Mouse (Mus musculus) monocyte, adult 2 months (primary cell): ENCODE data around the gene Igfbp7.

Source experiments
- DNase-seq, 2 experiments: peaks; one replicate each; pipeline ENCODE4 v3.0.0; 2022; ENCODE audit warnings: low spot score in 2 of 2, low read depth in 1 of 2

Igfbp7 gene

DNA sequence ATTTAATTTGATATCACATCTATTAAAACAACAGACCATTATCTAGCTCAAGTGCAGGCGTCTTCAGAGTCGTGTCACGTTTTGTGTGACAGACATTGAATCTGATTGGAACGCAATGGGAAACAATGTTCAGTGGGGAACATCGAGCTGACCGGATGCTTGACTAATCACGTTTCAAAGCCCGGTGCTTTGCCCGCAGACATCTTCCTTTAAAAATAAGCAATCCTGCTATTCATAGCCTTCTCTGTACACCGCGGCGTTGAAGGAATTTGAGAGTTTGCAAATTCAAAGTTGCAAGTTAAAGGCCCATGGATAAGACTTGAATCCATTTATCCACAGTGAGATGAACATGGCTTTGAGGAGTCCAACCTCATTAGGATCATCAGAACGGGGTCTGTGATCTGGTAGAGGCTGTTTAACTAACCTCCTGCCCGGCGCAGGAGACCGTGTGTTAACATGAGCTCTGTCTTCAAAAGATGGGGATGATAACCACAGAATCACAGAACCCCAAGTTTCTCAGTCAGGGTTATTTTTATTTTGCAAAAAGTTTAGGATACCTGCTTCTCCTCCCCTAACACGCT, 27.4 kb downstream of the Igfbp7 start:
- DNase-seq, result no peak

DNA sequence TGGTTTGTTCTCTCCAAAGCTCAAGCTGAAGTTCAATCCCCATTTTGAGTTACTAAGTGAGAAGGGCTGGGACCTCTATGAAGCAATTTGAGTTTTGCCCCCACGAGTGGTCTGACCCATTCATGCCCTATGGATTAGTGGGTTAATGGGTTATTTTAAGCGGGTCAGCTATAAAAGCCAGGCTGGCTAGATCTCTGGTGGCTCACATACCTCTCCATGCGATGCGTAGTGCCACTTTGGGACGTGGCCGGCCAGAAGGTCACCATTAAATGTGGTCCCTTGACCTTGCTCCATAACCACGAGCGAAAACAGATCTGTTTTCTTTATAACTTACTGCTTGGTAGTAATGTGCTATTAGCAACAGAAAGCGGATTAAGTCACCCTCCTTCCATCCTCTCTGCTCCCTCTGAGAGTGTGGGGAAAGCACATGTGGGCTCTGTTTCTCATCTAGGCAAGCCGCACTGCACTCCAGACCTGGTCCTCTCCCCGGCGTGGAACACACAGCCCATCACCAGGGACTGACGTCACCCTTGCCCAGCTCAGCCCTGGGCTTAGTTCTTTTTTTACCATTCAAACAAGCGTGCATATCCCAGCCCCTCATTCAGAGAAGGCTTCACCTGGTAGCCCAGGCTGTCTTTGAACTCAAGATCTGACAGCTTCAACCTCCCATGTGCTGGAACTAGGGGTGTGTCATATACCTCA, 28.3 kb downstream of the Igfbp7 start:
- no peak for DNase-seq

DNA sequence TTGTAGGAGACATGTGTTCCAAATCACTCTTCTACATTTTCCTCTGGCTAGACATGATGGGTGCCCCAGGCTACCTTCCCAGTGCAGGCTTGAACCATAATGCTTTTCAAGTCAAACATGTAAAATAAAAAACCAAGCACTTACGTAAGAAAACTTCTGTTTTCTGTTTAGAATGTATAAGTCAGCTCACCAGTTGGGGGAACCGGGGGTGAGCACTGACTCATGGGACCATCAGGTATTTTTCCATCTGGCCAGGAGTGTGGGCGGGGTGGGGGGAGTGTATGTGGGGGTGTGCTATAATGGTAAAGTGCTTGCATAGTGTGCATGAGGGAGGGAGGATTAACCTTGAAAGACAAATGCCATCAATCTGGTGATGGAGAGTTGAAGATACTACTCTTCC, 29.8 kb downstream of the Igfbp7 start:
- no peak for DNase-seq

DNA sequence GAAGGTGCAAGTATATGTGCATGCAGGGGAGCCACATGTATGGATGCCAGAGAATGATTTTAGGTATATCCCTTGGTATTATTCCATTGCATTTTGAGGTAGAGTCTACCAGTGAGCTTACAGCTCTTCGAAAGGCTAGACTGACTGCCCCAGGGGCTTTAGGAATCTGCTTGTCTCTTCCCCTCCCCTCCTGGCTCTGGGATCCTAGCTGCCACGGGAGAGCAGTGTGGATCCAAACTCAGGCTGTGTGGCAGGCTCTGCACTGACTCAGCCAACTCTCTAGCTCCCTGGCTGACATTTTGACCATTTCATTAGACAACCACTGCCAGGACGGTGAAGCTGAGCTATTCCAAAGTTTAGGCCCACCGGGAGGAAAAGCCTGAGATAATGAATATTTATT, 32.3 kb downstream of the Igfbp7 start:
- DNase-seq, result no peak

DNA sequence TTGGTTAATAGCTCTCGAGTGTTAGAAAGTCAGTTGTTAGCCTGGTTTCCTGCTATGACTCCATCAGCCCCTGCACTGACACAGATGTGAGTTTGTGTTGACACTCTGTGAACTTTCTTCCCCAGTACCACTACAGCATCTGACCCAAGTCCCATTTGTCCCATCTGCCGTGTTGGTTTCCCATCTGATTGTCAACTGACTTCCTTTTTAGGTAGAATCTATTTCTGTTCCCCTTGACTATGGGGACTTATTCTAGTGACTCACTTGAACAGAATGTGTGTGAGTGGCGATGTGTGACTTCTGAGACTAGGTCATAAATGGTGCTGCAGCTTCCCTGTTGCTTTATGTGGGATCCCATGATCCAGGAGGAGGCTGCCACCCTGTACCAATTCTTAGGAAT, 32.9 kb downstream of the Igfbp7 start:
- DNase-seq, result no peak

DNA sequence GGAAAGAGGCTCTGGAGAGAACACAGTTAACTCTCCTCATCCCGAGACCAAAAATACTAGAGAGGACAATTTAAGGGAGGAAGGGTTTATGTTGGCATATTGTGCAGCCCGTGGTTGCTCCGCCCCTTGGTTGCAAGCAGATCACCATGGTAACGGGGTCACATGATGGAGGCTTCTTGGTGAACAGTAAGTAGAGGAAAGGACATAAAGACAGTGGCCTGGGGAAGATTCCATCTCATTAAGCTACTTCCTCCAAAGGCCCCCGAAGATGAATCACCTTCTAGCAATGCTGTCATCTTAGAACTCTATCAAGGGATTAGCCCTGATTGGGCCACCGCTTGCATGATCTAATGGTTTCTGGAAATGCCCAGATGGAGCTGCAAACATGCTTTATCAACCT, 35.1 kb downstream of the Igfbp7 start:
- peak in 1 of 2 experiments; percentile 8 for DNase-seq

DNA sequence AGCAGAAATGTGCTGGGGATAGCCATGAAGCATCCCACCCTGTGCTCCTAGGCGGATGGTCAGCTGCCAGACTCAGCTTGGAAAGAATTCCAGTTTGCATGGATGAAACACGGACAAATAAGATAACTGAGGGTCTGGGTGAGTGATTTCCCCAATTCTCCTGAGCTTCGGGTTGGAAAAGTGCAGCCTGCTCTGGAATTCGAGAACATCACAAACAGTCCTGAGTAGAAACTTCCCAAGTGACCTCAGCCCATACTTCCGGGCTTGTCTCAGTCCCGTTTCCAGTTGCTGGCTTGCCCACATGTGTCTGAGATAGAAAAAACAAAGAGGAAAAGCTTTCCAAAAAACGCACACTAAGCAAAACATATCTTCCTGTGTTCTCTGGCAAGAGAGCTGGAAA, 35.6 kb downstream of the Igfbp7 start:
- no peak for DNase-seq

DNA sequence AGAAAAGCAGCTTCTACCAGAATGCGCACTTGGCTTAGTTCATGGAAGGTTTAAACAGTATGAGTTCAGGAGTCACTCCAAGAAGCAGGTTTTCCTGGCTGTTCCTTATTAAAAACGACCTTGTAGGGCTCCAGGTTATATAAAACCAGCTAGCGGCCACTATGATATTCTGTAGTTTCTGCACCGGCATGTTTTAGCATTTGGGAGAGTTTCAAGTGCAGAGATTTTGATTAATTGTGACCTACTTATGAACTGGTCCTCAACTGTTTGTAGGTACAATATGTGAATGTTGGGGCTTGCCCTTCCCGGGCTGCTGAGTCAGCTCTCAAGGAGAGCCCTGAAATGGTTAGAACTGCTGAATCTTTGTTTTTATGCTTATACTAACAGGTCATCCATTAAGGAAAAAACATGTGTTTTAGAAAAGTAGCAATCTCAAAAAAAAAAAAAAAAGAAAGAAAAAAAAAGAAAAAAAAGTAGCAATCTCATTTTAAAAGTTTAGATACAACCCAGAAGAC, 37.4 kb downstream of the Igfbp7 start:
- no peak for DNase-seq

DNA sequence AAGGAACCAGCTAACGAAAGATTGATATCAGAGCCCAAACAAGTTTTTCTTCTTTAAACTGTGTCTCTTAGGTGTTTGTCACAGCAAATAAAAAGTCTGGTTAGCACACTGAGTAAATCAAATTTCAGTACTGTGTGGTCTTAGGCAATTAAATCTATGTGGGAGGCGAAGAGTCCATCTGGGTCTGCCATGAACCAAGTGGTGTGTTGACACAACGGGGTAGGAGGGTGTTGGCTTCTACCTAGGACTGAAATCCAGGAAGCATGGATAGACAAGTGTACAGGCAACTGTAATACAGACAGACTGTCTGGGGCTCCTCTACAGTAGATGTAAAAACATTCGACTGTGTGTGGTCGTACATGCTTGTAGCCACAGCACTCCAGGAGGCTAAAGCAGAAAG, 38.4 kb downstream of the Igfbp7 start:
- DNase-seq, result no peak

DNA sequence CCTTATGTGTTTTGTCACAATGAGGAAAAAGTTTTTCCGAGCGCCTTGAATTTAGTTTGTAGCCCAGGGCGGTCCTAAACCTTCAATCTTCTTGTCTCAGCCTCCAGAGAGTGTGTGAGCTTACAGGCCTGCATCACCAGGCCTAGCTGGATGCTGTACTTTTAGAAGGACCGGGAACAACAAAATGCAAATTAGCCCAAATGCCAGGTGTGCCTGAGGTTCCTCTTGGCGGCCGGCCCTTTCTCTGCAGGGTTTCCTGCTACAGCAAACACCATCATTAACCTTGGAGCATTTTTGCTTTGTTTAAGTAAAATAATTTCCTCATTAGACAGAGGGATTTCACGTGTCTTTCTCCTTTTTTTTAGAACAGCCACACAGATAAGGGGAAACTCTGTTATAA, 39.6 kb downstream of the Igfbp7 start:
- DNase-seq, result no peak

DNA sequence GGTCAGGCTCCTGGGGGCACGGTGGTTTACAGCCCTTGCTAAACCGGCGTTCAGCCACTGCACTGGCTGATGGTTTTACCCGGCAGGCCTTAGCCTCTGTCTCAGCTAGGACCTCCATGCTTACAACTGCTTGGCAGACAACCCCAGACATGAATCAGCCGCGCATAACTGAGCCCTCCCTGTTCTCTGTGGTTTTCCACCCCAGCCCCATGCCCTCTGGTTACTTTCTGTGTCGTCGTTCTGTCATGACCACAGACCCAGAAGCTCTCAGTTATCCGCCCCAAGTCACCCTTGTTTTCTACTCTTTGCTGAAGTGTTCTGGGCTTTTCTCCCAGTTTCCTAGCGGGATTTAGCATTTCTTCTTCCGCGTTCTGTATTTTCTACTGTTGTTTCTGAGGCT, 40.2 kb downstream of the Igfbp7 start:
- no peak for DNase-seq

DNA sequence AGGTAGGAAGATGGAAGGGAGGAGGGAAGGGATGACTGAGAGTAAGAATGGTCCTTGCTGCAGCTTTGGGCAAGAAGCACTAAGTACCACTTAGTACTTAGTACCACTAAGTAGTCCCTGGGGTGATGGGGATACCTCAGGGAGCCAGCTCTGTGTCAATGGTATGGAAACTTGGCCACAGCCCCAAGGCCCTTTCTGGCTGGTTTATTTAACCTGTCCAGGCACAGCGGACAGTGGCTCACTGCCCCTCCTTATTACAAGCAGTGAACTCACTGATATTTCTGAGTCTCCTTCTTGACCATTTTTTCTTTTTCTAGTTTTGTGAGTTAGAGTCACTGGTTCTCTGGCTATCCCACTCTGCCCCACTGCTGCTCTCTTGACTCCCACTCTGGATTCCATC, 40.7 kb downstream of the Igfbp7 start:
- no peak for DNase-seq

DNA sequence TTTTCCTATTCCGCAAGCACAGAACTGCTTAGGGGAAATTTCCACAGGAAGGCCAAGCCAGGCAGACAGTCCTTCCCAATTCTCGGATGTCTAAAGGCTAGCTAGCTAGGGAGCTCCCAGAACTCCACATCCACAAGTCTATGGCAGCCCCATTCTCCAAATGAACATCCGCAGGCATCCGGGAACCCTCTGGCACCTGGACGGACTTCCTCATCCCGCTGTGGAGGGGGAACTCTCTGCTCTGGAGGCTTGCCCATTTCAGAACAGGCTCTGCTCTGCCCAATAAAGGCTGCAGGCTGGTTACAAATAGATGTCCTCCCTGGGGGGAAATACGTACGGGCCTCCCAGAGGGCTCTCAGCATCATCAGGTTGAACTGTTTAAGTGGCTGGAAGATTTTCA, 41.5 kb downstream of the Igfbp7 start:
- DNase-seq, result no peak

DNA sequence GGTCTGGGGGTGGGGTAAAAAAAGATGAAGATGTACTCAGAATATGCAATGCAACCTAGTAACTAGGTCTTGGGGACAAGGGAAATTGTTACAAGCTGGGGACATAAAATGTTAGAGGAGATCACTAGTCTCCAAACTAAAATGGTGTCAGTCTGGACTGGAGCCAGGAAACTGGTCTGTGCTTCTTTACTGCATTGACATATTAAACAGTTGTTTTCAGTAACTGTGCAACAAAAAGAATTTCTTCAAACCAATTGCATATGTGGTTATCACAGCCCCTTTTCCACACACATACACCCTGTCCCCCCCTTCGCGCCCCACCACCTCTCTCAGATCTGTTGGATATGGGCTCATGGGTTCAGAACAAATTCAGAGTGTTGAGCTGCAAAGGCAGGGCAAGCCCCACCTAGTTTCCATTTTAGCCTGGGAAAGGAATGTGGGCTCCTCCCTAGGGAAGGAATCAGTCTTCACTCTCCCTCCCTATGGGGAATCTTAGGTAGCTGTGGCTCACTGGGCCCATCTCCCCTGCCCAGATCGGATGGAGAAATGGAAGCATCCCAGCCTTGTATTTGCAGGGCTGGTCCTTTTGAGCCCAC, 43.3 kb downstream of the Igfbp7 start:
- DNase-seq, result no peak

DNA sequence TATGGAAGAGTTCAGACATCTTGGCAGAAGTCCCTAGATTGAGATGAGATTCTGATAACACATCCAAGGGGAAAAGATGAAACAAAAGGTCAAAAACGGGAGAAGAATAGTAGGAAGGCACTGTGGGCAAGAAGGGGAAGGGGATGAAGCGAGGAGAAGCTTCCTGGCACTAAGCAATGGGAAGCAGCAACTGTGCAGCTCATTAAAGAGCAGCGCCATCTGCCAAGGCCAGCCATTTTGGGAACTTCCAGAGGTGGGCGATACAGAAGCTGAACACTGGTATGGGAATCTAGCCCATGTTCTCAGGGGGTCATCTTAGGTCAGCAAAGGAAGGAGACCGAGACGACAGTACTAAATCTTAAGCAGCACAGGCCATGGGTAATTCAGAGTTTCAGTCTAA, 44.2 kb downstream of the Igfbp7 start:
- no peak for DNase-seq

DNA sequence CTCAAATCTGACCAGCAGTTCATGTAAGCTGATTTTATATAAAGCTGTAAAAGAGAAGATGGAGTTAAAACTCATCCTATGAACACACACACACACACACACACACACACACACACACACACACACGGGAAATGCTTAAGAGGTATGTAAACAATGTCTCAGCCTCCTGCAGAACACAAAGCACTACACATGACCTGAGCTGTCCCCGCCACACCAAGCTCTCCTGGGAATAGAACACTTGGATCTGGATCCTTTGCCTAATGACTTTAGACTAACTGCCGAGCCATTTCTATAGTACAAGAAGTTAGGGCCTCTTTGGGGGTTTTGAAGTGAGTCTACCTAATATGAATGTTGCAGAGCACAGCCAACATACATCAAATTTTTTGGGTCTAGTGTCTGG, 45.7 kb downstream of the Igfbp7 start:
- no peak for DNase-seq

DNA sequence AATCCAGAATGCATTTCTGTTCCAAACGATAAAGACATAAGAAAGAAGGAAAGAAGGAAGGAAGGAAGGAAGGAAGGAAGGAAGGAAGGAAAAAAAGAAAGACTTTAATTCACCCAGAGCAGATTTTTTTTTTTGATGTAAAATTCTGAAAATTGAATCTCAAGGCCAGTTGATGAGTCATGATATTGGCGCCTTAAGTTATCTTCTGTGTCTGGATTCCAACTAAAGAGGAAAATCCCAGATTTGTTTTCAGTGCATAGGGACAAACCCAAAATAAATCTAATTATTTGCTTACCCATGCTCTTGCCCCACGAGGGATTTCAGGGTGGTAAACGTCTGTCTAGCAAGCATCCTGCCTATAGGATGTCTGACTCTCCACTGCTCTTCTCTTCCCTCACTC, 46.8 kb downstream of the Igfbp7 start:
- no peak for DNase-seq

DNA sequence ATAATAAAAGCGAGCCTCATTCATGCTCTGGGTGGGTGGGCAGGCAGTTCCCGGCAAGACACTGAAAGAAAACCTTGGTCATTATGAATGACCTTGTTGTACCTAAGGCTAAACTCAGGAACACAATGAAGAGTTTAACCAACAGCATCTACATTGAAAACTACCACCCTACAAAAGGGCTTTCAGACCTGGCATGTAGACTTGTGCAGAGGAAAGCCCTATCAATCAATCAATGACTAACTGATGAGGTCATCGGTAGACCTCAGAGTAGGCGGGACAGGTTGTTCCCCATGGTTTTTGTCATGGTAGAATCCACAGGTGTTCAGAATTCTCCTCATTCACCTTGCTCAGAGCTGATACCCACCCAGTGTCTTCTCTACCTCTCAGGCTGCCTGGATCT, 47.9 kb downstream of the Igfbp7 start:
- DNase-seq, result no peak

DNA sequence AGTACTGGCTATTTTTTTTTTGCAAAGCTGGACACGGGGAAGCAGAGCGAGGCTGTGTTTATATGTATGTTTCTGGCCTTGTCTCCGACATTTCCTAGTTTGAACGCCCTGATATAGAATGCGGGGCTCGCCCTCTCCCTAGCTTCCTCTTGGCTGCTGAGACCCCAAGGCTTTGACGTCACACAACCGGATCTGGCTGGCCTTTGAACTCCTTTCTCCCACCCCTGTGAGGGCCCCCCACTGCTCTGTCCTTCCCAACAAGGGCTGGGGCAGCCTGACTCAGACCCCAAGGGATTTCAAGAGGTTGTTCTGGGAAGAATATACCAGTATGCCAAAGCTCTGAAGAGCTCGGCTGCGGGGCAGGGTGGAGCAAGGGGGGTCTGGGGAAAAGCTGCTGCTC, 49.5 kb downstream of the Igfbp7 start:
- no peak for DNase-seq

DNA sequence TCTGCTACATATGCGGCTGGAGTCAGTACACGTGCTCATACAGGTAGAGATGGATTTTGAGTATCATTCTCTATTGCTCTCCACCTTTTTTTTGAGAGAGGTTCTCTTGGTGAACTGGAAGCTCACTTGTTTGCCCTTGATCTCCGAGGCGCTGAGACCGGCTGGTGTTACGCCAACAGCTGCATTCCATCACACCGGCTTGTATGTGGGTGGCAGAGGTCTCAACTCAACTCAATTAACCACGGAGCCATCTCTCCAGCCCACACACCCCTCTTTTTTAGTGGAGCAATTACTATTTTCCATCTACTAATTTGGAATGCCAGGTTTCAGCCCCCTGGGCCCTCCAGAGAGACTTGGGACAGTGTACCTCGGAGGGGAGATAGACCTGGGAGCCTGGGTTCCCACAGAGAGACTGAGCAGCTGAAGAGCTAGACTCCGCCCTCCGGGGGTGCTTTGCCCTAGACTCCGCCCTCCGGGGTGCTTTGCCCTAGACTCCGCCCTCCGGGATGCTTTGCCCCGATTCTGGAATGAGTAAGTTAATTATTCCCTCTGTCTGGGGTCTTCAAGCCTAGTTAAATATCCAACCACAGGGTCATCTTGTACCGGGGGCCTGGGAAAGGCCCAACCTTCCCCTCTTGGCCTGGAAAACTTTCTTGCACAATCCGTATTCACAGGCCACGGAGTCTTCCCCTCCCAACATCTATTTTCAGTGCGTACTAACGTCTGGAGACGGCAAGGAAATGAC, 50.3 kb downstream of the Igfbp7 start:
- DNase-seq, result peak in 1 of 2 experiments; percentile 19

DNA sequence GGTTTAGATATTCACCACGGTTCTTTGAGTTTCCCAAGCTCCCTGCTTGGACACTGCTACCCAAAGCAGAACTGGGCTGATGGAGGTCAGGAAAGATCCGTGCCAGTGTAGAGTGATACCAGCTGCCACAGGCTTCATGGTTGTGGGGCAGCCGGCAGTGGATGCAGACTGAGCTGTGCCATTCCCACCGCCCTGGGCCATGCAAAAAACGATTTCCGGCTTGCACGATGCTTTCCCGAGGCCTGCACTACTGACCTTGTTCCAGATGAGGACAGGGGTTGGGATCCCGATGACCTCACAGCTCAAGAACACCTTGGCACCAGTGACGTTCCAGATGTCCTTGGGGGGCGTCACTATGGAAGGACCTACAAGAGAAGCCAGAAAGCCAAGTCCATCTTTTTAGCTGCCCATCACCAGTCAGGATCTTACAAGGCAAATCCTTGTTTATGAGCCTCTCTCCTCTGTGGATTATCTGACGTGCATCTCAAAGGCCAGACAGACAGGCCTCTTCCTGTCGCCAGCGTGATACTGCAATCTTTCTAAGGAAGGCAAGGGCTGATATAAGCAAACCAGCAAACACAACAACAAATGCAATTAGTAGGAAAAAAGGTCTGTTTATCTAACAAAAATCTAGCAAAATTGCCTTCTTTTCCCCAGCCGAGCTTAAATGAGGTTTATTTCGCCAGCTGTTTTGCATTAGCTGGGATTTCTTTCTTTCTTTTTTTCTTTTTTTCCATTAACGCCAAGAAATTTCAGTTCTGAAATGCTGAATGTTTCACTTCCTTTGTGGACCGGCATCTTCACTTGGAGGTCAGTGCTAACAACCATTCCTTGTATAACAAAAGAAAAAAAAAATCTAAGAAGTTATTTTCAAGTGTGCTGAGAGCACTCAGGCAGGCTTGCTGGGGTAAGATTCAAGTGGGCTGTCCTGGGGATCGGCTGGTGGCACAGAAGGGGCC, 52.3 kb downstream of the Igfbp7 start:
- DNase-seq, result no peak
